Mouse (Mus musculus): Measurements from ENCODE around the gene Mcub.

DNA sequence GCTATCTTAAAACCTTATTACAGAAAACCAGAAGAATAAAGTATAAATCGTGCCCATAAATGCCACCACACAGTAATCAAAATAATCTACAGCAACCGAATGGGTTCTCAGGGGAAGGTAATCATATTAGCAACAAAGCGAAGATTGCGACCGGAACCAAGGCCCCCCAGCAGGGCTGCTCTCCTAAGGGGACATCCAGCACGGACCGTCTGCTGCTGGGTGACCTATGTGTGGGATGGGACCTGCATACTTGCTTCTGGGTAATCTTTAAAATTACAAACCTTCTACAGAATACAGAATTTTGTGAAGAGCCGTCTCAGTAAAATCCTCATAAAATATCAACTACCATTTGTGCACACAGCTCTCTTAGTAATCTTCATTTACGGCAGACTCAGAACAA, 8.7 kb upstream of the Mcub start:
- no peak for TF ChIP-seq POLR2A (IDR thresholded peaks at IDR 0.05; ENCODE audit: extremely low read depth, insufficient read depth, low read length)
- TF ChIP-seq CTCF (IDR thresholded peaks at IDR 0.05; ENCODE audit: low read depth, low read length) = no peak

Data from liver, adult 2 months (tissue).